Mouse (Mus musculus) gastrocnemius, adult 2 months (tissue): ENCODE data around the gene Fbn1. TPM values are rescaled to one million over a fixed set of nuclear protein-coding genes. Genes with fewer than 3 reads are reported as not detected.
"Not testable (repeated sequence)": the region's sequence is repeated elsewhere in the genome, so short reads cannot be mapped to it uniquely, and the experiment has no call there.

Source experiments
- DNase-seq: peaks from one replicate; pipeline ENCODE4 v3.0.0; 2022
- H3K27ac ChIP-seq: fragments of 200-600 bp; 2 replicates; pipeline ENCODE4 v1.8.1; 2022; ENCODE audit warnings: mild to moderate bottlenecking
- H3K4me3 ChIP-seq: fragments of 200-600 bp; 2 replicates; pipeline ENCODE4 v1.8.1; 2022; ENCODE audit warnings: mild to moderate bottlenecking, moderate library complexity
- CTCF ChIP-seq: fragments of 200-600 bp; IDR thresholded peaks from 2 replicates; pipeline ENCODE4 v1.8.1; 2022; ENCODE audit warnings: antibody characterized with exemption, mild to moderate bottlenecking, moderate library complexity
- intact Hi-C: fragments of 180-260 bp; cut with DNase I; formaldehyde crosslinking; loops from one replicate; pipeline ENCODE4 v1.15.1; 2025
- total RNA-seq, 2 experiments: library from RNA; stranded (reverse); gene quantifications; 2 replicates each; pipeline ENCODE4 v1.2.3; 2021

Fbn1 gene
- total RNA-seq, 2 experiments from 2014 or later, result 33.1 to 55.3 TPM

GRCm38 (mm10) chr2:125304746-125305145 lies 203.0 kb downstream of the Fbn1 start:
- no peak for TF ChIP-seq CTCF

GRCm38 (mm10) chr2:125303764-125304384 lies 203.9 kb downstream of the Fbn1 start:
- intact Hi-C loops, result no loop called here
- H3K27ac ChIP-seq, result peak overlapping the region; percentile 6; the same call in 1 of the 2 replicates
- no peak for DNase-seq
- TF ChIP-seq CTCF, result peak; percentile 38
- no peak overlapping the region for H3K4me3 ChIP-seq

More at GRCm38 (mm10) chr2:125304746-125305145, 203.0 kb downstream of the Fbn1 start:
- Histone ChIP-seq H3K4me3 (no peak overlapping the region), H3K27ac (peak overlapping the region; percentile 36; the same call in 1 of the 2 replicates)
- no peak for DNase-seq
- intact Hi-C loops, result no loop called here

- Histone ChIP-seq H3K4me3 (no peak overlapping the region), H3K27ac (no peak overlapping the region)
- no peak for TF ChIP-seq CTCF
- no peak for DNase-seq
- intact Hi-C loops, result no loop called here
These were observed 205.2 kb downstream of the Fbn1 start for GRCm38 (mm10) chr2:125302625-125302924.

GRCm38 (mm10) chr2:125301877-125302624 lies 205.7 kb downstream of the Fbn1 start:
- intact Hi-C loops, result no loop called here
- peak overlapping the region; percentile 24; the same call in 1 of the 2 replicates for H3K27ac ChIP-seq
- TF ChIP-seq CTCF, result no peak
- no peak for DNase-seq
- H3K4me3 ChIP-seq, result no peak overlapping the region

GRCm38 (mm10) chr2:125298841-125299240 lies 209.0 kb downstream of the Fbn1 start:
- intact Hi-C loops, result no loop called here
- H3K27ac ChIP-seq, result no peak overlapping the region

GRCm38 (mm10) chr2:125295526-125295925 lies 212.3 kb downstream of the Fbn1 start:
- Histone ChIP-seq H3K4me3 (no peak overlapping the region), H3K27ac (no peak overlapping the region)
- no peak for TF ChIP-seq CTCF
- intact Hi-C loops, result no loop called here
- no peak for DNase-seq

More at GRCm38 (mm10) chr2:125298841-125299240, 209.0 kb downstream of the Fbn1 start:
- H3K4me3 ChIP-seq, result no peak overlapping the region
- DNase-seq, result no peak
- TF ChIP-seq CTCF, result no peak

- no peak overlapping the region for H3K4me3 ChIP-seq
- intact Hi-C loops, result no loop called here
- H3K27ac ChIP-seq, result peak overlapping the region; percentile 50
- TF ChIP-seq CTCF, result no peak
- peak; percentile 55 for DNase-seq
These were observed 213.8 kb downstream of the Fbn1 start for GRCm38 (mm10) chr2:125293969-125294491.

GRCm38 (mm10) chr2:125292616-125293015 lies 215.2 kb downstream of the Fbn1 start:
- H3K4me3 ChIP-seq, result no peak overlapping the region
- no peak for DNase-seq
- intact Hi-C loops, result no loop called here
- no peak for TF ChIP-seq CTCF
- peak overlapping the region; percentile 50 for H3K27ac ChIP-seq

- no peak for TF ChIP-seq CTCF
- DNase-seq, result peak; percentile 64
- no peak overlapping the region for H3K4me3 ChIP-seq
- H3K27ac ChIP-seq, result peak overlapping the region; percentile 64
- intact Hi-C loops, result no loop called here
These were observed 216.7 kb downstream of the Fbn1 start for GRCm38 (mm10) chr2:125291101-125291500.

GRCm38 (mm10) chr2:125290197-125290965 lies 217.4 kb downstream of the Fbn1 start:
- Histone ChIP-seq H3K4me3 (no peak overlapping the region), H3K27ac (peak overlapping the region; percentile 70)
- no peak for TF ChIP-seq CTCF
- intact Hi-C loops, result no loop called here
- DNase-seq, result peak; percentile 81

GRCm38 (mm10) chr2:125285777-125286176 lies 222.0 kb downstream of the Fbn1 start:
- intact Hi-C loops, result no loop called here
- no peak for TF ChIP-seq CTCF
- no peak for DNase-seq

GRCm38 (mm10) chr2:125282334-125283206 lies 225.2 kb downstream of the Fbn1 start:
- Histone ChIP-seq H3K4me3 (peak overlapping the region; percentile 52), H3K27ac (peak overlapping the region; percentile 9; the same call in 1 of the 2 replicates)
- intact Hi-C loops, result no loop called here
- TF ChIP-seq CTCF, result no peak
- DNase-seq, result no peak

More at GRCm38 (mm10) chr2:125285777-125286176, 222.0 kb downstream of the Fbn1 start:
- Histone ChIP-seq H3K27ac (no peak overlapping the region), H3K4me3 (no peak overlapping the region)

- DNase-seq, H3K27ac ChIP-seq, intact Hi-C loops, H3K4me3 ChIP-seq: not testable (repeated sequence)
These were observed 227.8 kb downstream of the Fbn1 start for GRCm38 (mm10) chr2:125279995-125280394.
